Mouse (Mus musculus): Measurements from ENCODE around the gene AB124611.
"Not testable (repeated sequence)": the region's sequence is repeated elsewhere in the genome, so short reads cannot be mapped to it uniquely, and the experiment has no call there.

- TF ChIP-seq CTCF (IDR thresholded peaks at IDR 0.05; ENCODE audit: control insufficient read depth, insufficient read depth, low read length); POLR2A (IDR thresholded peaks at IDR 0.05; ENCODE audit: borderline replicate concordance, control insufficient read depth, low read depth, low read length): not testable (repeated sequence)
Measured at GRCm38 (mm10) chr9:21518690-21519089, 7.3 kb upstream of the AB124611 start.
